Mouse (Mus musculus) heart, adult 18-20 months (tissue): ENCODE measurements at regions not wholly inside any gene's neighbourhood (a gene's known extent, or its start where the extent isn't known, plus 50 kb on each side); places are given as distances from the start of the nearest gene placed in this dataset.

Source experiments
- DNase-seq, 2 experiments: peaks; one replicate each; pipeline ENCODE4 v3.0.0; 2021 to 2022; ENCODE audit warnings: mixed read lengths in 1 of 2

DNA sequence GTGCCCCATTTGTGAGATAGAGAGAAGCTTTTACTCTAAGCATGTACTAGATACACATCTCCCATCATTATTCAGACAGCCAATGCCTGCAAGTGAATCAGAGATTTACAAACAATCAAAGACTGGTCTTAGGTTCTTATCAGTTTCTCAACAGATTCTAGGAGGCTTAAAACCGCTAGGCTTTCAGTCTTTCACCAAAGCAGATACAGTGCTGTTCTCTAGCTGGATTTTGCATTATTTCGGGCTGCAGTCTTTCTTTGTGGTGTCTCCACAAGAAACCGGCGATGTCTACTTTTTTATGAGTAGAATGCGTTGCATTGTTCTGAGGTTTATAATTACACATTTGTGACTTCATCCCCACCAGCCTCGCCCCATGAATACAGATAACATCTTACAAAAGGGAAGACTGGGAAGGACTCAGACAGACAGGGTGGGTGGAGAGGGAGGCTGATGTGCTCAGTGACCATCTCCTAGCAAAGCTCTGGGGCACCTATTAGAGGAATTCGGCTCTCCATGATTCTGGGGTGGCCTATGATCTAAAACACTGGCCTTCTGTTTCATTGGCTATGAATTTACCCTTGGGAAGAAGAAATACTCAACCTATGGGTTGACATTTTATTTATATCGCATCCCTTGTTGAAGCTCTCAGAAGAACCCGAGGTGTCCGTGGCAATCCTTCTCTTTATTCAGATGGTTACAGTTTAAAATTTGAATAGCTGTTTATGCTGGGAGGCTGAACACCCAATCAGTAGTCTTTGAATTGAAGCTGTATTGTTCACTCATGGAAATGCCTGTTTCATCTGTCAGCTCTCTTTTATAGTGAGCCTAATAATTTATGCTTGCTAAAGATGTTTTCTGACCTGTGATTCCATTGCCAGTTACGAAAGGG lies 343.8 kb downstream of the Tmem161b start:
- DNase-seq = no peak

DNA sequence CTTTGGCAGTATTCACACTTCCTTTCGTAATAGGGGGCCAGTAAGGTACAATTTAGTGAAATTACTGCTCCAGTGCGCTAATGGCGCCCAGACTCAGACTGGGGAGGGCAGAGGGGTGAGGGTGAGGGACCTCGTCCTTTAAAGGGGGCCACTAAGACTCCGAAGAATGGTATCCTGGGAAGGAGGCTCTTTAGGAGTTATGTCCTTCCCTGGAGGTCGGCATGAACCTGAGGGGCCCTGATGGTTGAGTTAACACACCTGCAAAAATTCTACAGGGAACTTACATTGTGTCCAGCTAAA lies 344.4 kb downstream of the Tmem161b start:
- no peak for DNase-seq

DNA sequence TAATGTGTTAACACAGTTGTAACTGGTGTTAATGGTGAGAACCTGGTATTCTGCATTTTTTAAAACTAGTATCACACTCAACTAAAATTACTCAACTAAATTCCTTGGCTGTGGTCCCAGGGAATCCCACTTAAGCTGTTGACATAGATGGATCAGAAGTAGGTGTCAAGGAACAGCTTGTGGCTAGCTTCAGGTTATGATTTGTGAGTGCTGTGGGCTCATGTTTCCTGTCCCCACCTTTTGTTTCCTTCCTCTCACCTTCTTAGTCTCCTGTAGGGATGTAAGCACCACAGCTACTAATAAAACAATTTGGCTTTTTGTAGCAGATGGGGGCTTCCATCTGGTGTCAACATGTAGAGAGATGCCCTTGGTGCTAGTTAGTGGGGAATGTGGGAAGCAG lies 347.3 kb downstream of the Tmem161b start:
- DNase-seq = no peak

DNA sequence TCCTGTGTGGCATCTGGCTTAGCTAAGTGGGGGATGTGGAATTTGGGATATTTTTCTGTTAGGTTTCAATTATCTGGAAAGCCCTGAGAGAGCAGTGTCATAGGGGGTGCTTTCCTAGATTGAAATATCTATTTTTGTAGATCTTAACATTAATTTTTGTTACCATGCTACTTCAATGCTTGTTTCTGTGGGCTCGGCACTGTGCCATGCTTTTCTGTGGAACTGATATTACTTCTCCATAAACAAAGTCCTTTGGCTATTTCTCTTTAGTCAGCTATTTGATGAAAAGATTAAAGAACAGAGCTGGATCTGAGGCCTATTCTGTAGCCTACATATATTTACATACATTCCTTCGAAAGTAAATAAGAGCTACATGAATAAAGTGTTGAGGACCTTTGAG lies 348.1 kb downstream of the Tmem161b start:
- DNase-seq = no peak

DNA sequence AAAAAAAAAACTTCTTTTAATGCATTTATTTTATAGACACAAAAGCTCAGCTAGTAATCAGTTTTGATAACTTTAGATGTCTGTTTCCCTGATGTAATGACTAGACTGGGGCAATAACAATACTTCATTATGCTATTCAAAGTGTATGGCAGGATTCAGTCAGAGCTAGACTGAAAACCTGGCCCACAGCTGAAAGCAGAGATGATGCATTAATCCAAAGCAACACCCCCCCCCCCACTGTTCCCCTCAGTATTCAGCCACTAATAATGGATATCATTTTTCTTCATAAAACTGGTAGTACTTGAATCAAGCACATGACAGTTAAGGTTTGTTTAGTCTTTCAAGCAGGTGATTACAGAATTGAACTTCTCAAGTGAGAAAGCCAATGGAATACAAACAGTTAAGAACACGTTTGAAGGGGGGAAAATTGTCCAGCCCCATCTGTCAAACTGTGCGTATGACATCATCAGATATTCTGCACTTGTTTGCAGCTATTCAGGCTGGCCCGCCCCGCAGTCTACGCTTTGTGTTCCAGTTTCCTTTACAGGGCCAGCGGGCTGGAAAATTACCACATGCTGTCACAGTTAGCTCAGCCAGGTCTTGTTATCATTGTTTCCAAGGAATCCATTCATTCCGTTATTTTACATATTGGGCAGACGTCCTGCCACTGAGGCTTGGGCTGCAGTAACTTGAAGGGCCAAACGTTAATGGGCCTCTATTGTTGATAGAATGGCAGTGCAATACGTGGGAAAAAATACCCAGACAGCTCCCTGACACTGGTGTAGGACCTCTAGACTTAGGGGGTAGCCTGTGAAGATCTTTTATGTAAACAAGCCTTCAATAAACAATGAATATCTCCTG lies 349.1 kb downstream of the Tmem161b start:
- peak in 1 of 2 experiments; percentile 1 for DNase-seq

DNA sequence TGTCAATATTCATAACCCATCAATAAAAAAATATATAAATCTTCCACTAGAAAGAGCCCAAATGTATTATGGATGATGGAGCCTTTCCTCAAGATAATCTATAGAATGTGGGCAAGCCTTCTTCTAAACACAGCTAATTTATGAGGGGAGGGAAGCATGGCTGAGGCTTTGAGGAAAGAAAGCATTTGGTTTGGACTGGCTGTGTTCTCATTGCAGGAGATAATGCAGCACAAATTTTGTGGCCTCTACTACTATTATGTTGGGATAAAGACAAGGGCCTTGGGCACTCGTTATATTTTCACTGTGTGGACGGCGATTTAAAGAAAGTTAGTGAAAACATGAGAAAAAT lies 349.7 kb downstream of the Tmem161b start:
- DNase-seq = no peak

DNA sequence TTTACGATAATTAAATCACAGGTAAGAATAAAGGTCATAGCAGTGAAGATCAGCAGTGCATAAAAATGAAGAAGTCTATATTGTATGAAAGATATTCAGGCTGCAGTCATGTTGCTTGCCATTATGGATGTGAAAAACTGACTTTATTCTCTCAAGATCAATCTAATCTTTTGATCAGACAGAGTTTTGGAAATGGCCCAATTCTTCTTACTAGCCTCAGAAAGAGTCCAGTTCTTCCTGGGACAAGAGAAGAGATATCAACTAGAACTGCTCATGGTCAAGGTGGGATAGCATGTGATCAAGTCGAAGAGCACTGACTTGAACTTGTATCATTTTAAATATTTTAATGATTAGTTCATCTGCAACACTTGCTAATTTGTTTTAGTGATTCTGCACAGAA lies 350.1 kb downstream of the Tmem161b start:
- no peak for DNase-seq

DNA sequence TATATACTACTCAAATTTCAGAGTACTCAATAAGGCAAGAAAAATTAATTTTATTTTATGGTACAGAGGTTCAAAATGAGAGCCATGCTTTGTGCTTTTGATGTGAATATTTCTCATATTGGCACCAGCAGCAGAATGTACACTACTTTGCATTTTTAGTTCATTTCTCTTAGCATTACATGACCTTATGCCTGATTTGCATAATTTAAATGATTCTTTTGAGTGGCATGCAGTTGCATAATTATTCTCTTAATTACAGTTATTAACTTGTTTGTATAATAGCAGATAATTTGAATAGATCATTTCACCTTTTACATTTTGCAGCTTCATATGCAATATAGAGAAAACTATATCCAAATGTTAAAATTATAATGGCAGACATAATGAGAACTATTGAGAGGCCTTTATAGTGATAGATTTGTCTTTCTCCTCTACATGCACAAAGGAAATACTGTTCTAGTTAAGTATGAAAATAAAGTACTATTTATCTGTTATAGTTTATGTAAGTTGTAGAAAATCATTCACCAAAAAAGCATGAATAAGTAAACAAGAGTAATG lies 374.6 kb downstream of the Tmem161b start:
- DNase-seq = no peak

DNA sequence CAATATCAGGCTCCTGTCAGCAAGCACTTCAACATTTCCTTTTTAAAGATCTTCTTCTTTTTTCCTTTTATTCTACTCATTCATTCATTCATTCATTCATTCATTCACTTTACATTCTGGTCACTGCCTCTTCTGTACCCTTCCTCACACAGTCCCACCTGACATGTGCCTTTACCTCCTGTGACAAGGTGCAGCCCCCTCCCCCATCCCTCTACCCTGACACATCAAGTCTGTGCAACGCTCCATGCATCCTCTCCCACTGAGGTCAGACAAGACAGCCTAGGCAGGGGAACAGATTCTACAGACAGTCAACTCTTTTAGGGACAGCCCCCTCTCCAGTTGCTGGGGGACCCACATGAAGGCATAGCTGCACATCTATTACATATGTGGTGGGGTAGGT lies 380.5 kb downstream of the Tmem161b start:
- no peak for DNase-seq

DNA sequence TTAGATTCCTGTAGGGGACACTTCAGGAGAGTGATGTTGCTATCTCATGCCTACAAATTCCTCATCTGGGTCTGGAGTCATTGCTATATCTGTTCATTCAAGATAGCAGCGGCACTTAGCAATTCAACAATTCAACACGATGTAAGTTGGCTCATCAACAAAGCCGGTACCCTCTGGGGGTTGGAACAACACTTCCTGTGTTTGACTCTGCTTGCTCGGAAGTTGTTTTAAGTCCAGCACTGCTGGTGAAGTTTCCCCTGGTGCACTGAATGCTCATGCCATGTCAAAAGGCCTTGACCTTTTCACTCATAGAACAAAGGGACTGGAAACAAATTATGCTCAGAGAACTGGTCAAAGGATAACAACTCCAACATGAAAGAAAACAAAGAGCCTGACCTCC lies 390.4 kb downstream of the Tmem161b start:
- no peak for DNase-seq

DNA sequence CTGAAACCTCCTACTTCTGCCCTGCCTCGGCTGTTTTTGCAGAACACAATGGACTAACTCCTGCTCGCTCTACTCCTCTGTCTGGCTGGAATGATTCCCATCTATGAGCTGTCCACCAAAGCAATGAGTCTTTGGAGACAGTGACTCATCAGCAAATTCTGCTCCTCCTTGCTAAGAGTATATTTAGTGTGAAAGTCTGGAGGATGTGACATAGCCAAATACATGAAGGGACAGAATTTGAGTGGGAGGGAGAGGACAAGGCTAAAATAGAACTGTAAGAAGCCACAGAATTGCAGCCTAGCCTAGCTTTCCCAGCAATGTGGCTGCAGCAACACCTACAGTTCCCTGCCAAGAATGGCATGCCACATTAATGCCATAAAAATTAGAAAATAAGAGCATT lies 390.9 kb downstream of the Tmem161b start:
- DNase-seq = no peak

DNA sequence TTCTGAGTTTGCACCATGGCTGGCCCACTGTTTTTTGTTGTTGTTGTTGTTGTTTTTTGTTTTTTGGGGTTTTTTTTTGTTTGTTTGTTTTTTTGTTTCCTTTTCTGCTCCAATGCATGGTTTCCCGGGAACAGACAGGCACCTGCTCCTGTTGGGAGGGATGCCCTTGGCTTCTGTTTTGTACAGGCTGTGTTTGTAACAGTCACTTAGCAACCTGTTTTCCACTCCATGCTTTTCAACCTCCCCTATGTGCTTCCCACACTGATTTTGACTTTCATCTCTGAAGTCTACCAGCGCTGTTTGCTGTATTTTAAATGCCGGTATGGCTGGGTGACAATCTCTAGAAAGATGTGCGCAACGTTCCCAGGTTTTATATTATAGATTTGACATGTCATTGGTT lies 402.6 kb downstream of the Tmem161b start:
- no peak for DNase-seq

DNA sequence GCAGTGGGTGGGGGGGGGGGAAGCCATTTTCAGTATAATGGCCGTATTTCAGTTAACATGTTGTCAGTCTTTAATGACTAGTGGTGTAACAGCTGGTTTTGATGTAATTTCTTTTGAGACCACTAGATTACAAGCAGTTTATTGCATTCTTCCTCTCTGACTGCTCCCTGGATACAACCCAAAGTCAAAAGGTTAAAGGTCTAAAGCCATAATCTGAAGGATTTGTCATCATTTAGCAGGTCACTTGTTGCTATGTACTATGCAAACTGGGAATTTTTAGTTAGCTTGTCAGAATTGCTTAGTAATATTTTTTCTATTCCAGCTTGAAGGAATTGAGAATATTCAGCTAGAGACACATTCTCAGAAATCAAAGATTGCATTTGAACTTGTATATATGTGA lies 403.4 kb downstream of the Tmem161b start:
- DNase-seq = no peak

DNA sequence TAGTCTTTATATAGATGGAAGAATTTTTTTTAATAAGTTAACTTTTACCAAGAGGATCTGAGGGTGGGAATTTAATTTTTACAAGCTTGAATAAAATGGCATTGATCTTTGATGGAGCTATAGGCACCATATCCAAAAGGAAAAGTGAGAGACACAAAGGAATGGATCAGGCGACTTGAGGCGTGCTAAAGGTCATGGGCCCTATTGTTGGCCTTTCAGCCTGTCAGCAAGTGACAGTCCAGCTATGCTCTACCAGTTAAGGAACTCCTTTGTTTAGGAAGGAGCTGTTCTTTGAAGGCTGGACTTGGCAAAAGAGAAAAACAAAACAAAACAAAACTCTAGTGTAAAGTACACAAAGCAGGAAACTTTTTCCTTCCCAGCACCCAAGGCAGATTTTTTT lies 403.8 kb downstream of the Tmem161b start:
- DNase-seq = no peak

DNA sequence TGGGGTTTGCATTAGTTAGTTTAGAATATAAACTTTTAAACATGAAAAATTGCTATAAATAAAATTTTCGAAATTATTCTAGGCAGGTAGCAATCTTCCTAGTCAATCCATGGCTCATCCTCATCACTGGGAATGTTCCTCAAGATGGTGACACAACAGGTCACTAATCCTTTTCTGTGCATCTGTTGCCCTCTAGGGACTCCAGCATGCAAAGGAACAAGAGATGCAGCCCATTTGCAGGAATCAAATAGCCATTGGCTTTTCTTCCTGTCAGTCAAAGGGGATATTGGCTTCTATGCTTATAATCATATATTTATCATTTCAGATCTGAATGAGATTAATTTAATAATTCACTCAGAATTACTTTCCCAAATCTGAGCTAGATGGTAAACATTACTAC lies 404.3 kb downstream of the Tmem161b start:
- no peak for DNase-seq

DNA sequence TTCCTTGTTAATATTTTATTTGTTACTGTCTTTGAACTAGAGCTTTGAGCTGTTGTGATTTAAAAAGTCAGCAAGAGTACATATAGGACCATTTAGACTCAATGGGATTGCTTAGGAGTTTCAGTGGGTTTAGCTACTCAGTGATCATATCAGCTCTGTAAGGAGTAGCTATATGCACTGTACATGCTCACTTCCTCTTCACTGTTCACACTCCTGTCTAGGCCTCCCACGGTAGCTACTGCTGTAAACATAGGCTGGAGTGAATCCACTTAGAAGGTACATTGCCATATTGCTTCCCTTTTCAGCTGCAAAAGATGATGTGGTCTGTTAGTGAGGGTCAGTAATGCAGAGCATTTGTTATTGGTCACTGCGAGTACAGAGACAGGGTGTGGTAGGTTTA lies 408.6 kb downstream of the Tmem161b start:
- no peak for DNase-seq

DNA sequence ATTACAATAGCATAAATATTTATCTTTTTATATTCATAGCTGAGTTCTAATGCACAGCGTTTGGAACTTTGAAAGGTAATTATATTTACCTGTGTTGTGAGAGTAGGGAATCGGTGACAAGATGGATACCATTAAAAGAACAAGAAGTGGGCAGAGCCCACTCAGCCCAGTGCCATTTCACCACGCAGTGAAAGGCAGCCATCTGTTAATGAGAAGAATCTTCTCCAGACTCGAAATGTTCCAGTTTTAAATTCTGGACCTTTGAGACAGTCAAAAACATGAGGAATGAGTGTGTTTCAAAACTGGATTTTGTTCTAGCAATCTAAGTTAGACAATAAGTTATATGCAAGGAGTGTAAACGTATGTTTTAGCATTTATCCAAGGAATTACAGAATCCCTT lies 410.4 kb downstream of the Tmem161b start:
- no peak for DNase-seq

DNA sequence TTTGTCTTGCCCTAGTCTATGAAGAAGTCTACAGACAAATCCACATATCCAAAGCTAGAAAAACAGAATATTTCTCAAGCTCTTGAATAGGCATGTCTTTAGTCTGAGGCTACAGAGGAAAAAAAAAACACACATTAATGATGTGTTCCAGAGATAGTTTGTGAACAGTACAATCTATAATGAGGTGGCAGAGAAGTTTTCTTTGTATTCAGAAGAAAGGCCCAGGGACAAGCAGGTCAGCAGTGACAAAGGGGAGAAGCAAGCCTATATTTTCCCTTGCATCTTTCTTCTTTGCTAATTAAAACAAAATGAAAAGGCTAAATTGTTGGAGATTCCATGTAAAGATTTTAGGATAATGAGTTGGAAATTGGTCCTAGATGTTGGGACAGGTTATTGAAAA lies 414.7 kb downstream of the Tmem161b start:
- DNase-seq = no peak

DNA sequence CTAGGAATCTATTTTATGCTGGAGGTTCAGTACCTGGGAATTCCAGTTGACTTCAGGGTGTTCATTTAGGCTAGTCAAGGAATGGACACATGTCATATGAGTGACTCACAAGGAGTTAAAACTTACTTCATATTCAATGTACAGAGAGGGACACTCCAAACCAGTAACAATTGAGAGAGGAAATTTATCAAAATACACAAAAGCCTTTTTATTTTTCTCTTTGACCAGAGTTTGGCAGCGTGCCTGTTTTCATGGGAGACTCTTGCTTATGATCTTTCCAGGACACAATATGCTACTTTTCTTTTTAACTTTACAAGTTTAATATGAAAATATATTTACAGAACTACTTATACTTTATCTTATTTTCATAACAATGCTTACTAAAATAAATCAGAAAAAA lies 415.5 kb downstream of the Tmem161b start:
- no peak for DNase-seq

DNA sequence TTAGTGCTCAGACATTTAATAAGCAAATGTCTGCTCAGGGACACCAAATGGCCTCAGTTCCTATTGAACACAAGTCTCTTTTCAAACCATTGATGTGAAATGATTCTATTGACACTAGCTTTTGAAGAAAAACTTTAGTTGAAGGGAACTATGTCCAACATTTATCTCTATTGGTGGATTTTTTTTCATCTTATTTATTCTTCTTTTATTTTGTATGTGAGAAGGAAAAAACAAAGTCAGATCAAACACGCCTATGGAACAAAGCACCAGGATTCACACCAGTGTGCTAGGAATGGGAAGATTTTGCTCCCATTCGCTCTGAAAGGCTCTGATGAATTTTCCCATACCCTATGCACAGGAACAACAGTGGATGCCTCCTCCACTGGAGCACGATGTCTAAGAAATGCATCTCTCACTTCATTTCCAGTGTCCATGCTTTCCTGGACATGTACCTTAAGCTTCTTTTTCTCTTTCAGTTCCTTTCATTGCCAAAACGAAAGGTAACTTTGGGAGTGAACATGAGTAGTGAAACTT lies 416.4 kb downstream of the Tmem161b start:
- DNase-seq = no peak

DNA sequence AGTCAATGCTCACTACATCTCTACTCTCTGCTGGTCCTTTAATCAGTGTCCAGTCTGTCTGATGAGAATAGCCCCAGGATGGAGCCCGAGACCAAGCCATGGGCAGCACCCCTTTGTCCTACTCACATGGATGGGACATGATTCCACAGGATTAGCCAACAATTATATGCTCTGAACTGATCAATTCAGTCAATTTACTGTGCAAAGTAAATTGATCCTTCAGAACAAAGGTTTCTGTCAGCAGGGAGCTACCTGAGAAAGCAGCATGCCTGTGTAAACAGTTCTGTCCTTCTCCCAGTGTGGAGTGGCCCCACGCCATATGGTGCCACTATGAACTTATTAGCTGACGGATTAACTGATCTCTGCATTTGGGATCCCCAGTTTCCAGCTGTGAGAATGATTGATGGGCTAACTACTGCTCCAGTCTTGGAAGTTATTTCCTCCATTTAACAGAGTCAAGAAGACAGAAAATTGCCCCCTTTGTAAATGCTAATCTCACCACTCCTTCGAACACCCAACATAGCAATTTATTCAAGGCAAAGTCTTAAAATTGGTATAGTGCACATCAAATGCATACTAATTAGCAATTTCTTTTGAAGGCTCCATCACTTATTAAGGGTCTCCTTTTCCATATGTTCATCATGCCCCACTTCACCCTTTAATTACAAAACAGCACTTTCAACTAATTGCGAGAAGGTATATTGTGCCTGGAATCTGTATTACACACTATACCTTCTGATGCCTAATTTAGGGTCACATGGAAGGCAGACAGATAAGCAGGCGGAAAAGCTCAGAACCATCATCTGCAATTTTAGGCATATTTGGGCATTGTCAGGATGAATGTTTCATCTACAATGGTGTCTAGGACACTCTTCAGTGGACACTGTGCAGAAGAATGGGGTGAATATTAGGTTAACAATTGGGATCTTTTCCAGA lies 417.3 kb downstream of the Tmem161b start:
- DNase-seq = no peak

DNA sequence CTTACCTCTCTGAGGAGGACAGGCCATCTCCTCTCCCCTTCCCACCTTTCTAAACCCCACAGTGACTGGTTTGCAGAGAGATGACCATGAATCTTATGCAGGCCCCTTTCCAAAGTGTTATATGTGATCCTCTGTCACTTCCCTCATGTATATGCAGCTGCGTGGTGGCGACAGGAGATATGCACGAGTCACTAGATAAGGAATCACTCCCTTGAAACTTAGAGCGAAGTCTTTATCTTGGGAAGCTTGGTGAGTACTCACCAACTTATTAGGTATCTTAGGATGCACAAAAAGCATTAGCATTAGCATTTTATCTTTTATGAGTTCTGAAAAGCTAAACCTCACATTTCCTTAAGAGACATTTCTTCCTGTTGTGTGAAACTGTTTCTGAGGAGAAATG lies 421.9 kb downstream of the Tmem161b start:
- DNase-seq = no peak
